Mouse (Mus musculus): ENCODE measurements around the gene Pde4b.

GRCm38 (mm10) chr4:102535886-102536285 lies 448.5 kb downstream of the Pde4b start:
- no peak for TF ChIP-seq CTCF (conservative IDR thresholded peaks at IDR 0.05; ENCODE audit: low read length)
- no peak for TF ChIP-seq POU5F1 (IDR thresholded peaks at IDR 0.05; ENCODE audit: borderline replicate concordance, low read length)
